Mouse (Mus musculus) kidney, postnatal 14 days (tissue): Measurements from ENCODE around the gene Gps1.
"Not testable (repeated sequence)": the region's sequence is repeated elsewhere in the genome, so short reads cannot be mapped to it uniquely, and the experiment has no call there.

Experiments
- DNase-seq: peaks from one replicate; pipeline ENCODE4 v3.0.0; 2022; ENCODE audit warnings: mixed read lengths

The Gps1 gene

GRCm38 (mm10) chr11:120784064-120784791 is at the start of gene Gps1, which contains the start of gene Rfng:
TSS of gene Gps1 (plus strand) at chr11:120784272.
TSS of gene Rfng (minus strand) at chr11:120784207.
- peak; percentile 89 for DNase-seq

GRCm38 (mm10) chr11:120736424-120736823 is 47.6 kb upstream of the Gps1 start:
- no peak for DNase-seq

GRCm38 (mm10) chr11:120740981-120741380 is 43.1 kb upstream of the Gps1 start:
- no peak for DNase-seq

GRCm38 (mm10) chr11:120744121-120744701 is 39.9 kb upstream of the Gps1 start:
- no peak for DNase-seq

- no peak for DNase-seq
These were observed 36.1 kb upstream of the Gps1 start for GRCm38 (mm10) chr11:120747974-120748373.

- DNase-seq = no peak
These were observed 34.6 kb upstream of the Gps1 start for GRCm38 (mm10) chr11:120749430-120749829.

GRCm38 (mm10) chr11:120751606-120752005 is 32.5 kb upstream of the Gps1 start:
- no peak for DNase-seq

GRCm38 (mm10) chr11:120760236-120760635 is 23.8 kb upstream of the Gps1 start:
- no peak for DNase-seq

GRCm38 (mm10) chr11:120761811-120762671 is 22.0 kb upstream of the Gps1 start:
- DNase-seq = no peak

GRCm38 (mm10) chr11:120762672-120763041 is 21.4 kb upstream of the Gps1 start, which contains the start of gene Hmga1b:
TSS of gene Hmga1b (plus strand) at chr11:120762794.
- not testable (repeated sequence) for DNase-seq

GRCm38 (mm10) chr11:120763121-120763999 is 20.7 kb upstream of the Gps1 start:
- not testable (repeated sequence) for DNase-seq

GRCm38 (mm10) chr11:120767023-120767422 is 17.0 kb upstream of the Gps1 start:
- DNase-seq = not testable (repeated sequence)

- DNase-seq = no peak
These were observed 15.9 kb upstream of the Gps1 start for GRCm38 (mm10) chr11:120768206-120768605.

GRCm38 (mm10) chr11:120772749-120773148 is 11.3 kb upstream of the Gps1 start:
- no peak for DNase-seq

GRCm38 (mm10) chr11:120773463-120774190 is 10.4 kb upstream of the Gps1 start:
- DNase-seq = no peak

- peak; percentile 95 for DNase-seq
These were observed 8.2 kb upstream of the Gps1 start for GRCm38 (mm10) chr11:120775774-120776469.

- no peak for DNase-seq
These were observed 6.9 kb upstream of the Gps1 start for GRCm38 (mm10) chr11:120777123-120777522.

- DNase-seq = no peak
These were observed 4.2 kb upstream of the Gps1 start for GRCm38 (mm10) chr11:120779876-120780275.

GRCm38 (mm10) chr11:120781361-120781760 is 2.7 kb upstream of the Gps1 start:
- peak; percentile 45 for DNase-seq

GRCm38 (mm10) chr11:120783426-120784063 is 527 bp upstream of the Gps1 start:
- DNase-seq = no peak
